Mouse (Mus musculus): ENCODE results near the gene Rnf43.

Rnf43 gene

DNA sequence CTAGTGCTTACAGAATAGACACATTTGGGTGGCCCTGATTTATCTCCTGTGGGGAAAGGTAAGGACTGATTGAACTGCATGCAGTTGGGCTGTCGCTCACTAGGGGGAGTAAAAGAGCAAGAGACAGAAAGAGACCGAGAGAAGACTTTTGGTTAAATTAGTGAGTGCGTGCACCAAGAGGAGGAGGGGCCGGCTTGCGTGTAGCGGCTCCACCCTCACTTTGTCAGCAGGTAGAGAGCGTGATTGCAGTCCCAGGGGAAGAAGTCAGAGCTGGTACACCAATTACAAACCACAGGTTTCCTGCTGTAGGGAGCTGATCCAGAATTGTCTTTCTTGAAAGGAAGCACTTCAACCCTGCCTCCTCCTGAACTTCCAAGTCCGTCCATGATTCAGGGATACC lies at the start of gene Rnf43:
TSS of gene Rnf43 (plus strand) at position 316 of the 400 bp plus-strand sequence.
- DNase-seq (ENCODE audit: low read depth, low spot score): peak; percentile 86

DNA sequence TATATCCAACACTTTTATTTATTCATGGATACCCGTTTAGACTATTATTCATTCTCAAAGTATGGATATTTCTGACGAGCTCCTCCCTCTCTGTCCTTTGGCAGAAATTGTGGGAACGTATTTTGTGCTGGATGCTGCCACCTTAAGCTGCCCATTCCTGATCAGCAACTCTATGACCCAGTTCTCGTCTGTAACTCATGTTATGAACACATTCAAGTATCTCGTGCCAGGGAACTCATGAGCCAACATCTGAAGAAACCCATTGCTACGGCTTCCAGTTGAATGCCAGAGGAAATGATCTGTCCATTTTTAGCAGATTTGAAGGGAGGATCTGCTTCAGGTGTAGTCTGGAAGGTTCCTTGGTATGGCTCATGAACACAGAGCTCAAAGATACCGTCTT lies 48.5 kb upstream of the Rnf43 start:
- DNase-seq (ENCODE audit: low read depth, low spot score): no peak

DNA sequence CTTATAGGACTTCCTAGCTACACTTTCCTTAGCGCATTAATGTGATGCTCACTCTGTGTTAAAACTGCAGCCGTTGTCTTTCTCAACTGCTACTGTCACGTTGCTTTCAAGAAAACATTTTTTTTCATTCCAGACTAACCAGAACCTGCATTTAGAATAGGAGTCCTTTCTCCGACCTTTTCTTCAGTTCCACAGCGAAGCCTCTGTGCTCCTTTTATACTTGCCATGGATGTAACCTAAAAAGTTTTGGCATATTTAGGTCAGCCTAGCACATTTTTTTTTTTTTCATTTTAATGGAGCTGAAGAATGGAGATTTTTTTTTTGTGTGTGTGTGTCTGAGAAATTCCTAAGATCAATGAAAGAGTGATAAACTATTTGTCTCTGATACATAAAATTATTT lies 47.0 kb upstream of the Rnf43 start:
- no peak for DNase-seq (ENCODE audit: low read depth, low spot score)

DNA sequence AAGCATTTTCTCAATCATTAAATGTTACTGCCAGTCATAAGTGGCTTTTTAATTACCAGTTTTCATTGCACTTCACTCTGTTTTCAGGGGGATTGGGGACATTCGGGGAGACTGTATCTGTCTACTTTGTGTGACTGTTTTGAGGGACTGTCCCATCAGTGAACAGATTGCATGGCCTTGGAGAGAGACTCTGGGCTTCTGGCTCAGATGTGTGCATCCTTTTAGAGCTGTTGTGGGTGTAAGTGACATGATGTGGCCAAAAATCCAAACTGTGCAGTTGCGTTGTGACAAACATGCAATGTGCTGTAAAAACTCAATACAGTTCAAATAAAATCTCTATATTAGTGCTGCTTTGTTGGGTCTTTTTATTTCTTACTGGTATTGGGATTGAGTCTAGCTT lies 46.6 kb upstream of the Rnf43 start:
- no peak for DNase-seq (ENCODE audit: low read depth, low spot score)

DNA sequence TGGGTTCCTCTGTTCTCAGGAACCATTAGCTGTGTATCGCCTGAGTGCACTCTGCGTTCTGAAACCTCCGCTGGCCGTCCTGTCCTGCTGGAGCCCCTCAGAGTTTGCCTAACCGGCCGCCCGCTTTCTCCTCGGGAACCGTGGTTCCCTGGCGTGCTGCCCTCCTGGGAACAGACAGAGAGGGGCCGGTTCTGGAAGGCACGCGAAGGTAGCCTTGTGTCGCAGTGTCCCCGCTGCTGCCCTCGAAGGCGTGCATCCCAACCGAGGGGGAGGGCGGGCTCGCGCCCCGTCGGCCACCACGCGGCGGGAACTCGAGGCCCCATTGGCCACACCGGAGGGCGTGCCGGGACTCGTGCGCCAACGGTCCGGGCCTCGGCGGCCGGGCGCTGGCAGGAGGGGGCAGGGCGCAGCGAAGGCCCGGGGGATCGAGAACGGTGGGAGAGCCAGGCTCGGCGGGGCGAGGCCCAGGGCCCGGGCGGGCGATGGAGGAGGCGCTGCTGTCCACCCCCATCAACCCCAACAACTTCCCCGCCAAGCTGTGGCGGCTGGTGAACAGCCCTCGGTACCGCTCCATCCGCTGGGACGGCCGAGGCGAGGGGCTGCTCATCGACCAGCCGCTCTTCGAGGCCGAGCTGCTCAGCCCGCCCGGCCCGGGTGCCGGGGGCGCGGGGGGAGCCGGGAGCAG lies 45.6 kb upstream of the Rnf43 start, which contains the start of gene Hsf5:
TSS of gene Hsf5 (plus strand) at position 375 of the 685 bp plus-strand sequence.
- DNase-seq (ENCODE audit: low read depth, low spot score): no peak

DNA sequence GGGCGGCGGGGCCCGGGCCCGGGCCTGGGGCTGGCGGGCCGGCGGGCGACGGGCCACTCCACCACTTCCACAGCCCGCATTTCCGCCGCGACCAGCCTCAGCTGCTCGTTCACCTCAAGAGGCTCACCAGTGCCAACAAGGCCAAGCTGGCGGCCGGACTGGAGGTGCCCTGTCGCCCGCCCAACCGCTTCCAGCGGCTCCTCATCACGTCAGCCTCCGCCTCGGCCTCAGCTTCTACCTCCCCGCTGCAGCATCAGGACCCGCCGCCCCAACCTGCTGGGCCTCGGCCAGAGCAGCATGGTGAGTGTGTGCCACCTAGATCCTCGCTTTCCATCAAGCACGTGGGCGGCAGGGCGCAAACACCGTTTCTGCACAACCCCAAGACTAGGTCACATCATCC lies 44.9 kb upstream of the Rnf43 start:
- DNase-seq (ENCODE audit: low read depth, low spot score): no peak

DNA sequence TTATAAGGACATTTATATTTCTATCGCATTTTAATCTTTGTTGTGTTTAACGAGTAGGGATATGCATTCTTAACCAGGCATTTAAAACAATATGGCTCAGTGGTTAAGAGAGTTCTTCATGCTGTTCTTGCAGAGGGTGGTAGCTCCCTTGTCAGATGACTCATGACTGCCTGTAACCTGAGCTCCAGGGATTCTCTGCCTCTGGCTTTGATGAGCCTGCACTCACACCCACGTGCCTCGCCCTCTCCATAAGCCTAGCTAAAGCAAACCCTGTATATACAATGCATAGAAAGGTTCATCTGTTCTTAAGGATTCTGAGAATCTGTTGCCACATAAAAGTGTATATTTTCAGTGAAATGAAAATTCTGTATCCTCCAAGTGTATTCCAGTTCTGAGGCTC lies 39.4 kb upstream of the Rnf43 start:
- no peak for DNase-seq (ENCODE audit: low read depth, low spot score)

DNA sequence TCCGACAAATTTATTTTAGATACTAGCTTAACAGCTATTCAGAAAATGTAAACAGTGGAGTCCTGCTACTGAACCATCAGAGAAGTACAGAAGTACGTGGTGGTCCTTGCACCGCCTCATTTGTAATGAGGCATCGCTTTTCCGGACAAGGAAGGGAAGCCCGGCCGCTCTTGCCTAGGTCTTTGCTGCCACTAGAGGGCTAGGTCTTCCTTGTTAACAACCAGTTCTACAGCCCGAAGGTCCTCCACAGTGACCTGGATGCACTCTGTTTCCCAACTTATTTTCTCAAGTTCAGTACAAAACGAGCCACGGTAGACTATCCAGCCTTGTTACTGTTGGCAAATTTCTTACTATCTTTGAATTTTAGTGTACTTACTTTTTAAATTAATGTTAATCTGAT lies 32.7 kb upstream of the Rnf43 start:
- peak; percentile 52 for DNase-seq (ENCODE audit: low read depth, low spot score)

DNA sequence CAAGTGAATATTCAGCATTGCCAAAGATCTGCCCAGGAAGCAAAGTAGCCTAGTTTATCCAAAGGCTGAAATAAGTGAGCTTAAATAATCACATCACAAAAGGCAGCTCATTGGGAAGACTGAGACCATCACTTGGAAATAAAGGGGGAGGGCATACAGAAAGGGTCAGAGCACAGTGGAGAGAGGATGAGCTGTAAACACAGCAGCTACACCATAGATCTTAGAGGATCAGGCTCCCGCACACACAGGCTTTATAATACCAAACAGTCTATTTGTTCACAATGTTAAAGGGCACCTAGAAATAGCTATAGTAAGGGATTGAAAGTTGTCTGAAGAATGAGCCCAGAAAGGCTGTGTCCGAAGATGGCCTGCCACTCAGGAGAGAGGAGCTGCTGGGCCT lies 23.7 kb upstream of the Rnf43 start:
- no peak for DNase-seq (ENCODE audit: low read depth, low spot score)

DNA sequence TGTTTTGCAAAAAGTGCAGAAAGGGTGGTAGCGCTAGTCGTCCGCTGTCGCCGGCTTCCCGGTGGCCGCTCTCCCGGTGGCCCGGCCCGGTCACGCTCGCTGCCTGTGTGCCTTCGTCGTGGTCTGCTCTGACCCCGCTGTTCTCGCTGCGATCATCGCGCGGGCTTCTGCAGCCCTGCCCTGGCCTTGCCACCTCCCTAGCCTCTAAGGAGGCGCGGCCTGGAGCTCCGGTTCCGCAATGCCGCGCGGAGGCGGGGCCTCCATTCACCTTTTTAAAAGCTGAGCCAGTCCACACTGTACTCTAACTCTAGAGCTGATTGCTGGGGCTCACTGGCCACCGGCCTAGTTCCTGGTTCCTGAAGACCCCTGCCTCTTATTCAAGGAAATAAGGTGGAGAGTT lies 23.3 kb upstream of the Rnf43 start:
- DNase-seq (ENCODE audit: low read depth, low spot score): peak; percentile 64

DNA sequence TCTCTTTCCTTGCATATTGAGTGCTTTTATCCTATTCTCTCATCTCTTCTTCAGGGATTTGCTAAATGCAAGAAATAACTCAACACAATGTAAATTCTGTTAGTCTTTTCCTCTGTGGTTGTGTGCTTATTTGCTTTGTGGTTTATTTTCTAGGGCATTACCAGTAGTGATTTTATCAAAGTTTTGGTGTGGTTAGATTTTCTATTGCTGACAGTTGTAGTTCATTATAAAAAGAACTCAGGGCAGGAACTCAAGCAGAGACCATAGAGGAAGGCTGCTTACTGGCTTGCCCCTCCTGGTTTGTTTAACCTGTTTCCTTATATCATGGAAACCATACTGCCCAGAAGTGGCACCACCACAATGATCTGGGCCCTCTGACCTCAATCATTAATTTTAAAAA lies 19.7 kb upstream of the Rnf43 start:
- DNase-seq (ENCODE audit: low read depth, low spot score): no peak

DNA sequence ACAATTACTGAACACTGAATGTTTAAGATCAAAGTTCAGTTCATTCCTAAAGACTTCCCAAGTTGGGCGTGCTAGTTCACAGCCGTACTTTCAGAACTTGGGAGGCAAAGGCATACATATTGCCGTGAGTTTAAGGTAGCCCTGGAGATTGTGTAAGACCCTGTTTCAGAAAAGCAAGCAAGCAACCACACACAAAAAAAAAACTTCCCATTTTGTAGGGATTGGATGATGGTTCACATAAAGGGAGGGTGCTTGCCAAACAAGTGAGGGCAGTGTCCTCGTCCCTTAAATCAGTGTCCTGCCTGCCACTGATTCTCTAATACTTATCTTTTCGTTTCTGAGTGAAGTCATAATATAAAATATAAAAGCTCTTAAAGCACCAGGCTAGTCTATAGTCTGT lies 7.8 kb upstream of the Rnf43 start:
- DNase-seq (ENCODE audit: low read depth, low spot score): no peak

DNA sequence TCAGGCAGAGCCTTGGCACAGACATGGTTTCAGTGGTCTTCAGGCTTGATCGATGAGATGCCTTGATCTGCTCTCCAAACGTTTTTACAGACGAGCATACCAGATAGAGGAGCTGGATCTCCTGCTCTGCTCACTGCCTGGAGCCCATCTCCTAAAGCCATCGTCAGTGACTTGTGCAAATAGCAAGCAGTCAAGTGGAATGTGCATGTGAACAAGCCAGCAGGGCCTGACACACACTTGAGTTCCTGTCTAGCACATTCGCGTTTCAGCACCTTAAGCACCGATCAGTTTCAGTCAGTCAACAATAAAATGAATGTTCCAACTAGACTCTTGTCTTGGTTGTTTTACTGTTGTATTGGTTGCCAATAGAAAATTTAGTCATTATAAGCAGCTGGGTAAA lies 3.3 kb upstream of the Rnf43 start:
- DNase-seq (ENCODE audit: low read depth, low spot score): no peak

DNA sequence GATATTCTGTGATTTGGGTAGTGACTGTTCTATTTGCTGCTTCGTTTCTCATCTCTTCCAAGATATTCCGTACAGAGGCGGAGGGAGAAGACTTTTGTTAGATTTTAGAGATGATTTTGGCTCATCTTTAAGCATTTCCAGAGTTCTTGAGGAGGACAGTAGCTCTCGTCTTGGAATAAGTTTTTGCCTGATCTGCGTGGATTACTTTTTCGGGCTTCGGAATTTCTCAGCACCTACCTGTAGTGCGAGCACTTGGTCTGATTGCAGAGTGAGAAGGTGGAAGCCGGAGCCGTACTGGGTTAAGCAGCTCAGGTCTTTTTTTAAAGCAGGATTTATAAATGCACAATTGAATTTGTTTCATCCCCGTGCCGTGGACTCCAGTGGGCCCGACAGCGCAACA lies 300 bp downstream of the Rnf43 start:
- no peak for DNase-seq (ENCODE audit: low read depth, low spot score)

DNA sequence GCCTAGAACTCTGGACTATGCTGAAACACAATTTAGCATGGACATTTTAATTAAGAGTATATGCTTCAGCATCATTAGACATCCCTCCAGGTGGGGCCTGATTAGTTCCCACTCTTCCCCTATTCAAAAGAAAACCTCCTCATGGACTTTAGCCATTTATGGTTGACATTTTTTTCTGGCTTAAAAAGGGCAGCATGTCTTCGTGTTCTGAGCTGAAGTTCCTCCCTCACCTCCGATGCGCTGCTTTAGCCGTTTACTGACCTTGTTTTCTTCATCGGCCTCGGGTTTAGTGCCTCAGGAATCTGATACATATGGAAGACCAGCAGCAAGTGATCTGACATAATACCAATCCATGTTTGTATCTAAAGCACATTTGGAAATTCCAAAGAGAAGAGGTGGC lies 1.4 kb downstream of the Rnf43 start:
- no peak for DNase-seq (ENCODE audit: low read depth, low spot score)

DNA sequence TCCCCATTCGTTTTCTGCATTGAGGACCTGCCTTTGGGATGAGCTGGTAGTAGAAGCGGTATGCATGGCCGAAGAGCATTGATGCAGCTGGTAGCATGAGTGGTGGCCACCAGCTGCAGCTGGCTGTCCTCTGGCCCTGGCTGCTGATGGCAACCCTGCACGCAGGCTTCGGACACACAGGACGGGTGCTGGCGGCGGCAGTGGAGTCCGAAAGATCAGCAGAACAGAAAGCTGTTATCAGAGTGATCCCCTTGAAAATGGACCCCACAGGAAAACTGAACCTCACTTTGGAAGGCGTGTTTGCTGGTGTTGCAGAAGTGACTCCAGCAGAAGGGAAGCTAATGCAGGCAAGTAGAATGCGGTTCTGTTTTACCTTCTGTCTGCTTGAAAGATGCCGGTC lies 2.0 kb downstream of the Rnf43 start:
- DNase-seq (ENCODE audit: low read depth, low spot score): no peak

DNA sequence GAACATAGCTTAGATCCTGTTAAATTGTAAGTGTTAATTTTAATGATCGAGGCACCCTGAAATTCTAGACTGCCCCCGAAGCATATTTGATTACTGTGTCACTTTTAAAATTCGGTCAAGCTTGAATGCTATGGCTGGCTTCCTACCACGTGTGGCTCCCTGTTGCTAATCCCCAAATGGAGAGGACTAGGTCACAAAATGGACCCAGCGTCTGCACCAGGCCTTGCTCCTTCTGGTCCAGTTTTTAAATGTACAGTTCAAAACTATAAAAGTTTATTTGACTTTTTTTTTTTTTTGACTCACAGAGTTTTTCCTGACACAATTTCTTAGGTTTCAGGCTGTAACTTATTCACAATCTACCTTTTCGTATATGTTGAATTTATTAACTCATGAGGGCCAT lies 2.7 kb downstream of the Rnf43 start:
- no peak for DNase-seq (ENCODE audit: low read depth, low spot score)

DNA sequence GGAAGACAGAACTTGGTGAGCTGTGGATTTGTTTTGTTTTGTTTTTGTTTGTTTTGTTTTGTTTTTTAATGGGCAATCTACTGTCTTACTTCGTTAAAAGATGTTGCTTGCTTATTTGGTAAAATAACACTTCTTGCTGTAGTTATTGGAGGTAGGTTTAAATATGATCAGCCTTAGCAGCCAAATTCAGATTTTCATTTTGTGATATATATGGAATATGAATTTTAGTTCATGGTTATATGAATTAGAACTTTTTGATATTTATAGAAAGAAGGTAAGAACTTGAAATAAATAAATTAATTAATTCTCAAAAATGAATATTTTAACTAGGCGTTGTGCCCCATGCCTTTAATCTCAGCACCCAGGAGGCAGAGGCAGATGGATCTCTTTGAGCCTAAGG lies 3.1 kb downstream of the Rnf43 start:
- no peak for DNase-seq (ENCODE audit: low read depth, low spot score)

DNA sequence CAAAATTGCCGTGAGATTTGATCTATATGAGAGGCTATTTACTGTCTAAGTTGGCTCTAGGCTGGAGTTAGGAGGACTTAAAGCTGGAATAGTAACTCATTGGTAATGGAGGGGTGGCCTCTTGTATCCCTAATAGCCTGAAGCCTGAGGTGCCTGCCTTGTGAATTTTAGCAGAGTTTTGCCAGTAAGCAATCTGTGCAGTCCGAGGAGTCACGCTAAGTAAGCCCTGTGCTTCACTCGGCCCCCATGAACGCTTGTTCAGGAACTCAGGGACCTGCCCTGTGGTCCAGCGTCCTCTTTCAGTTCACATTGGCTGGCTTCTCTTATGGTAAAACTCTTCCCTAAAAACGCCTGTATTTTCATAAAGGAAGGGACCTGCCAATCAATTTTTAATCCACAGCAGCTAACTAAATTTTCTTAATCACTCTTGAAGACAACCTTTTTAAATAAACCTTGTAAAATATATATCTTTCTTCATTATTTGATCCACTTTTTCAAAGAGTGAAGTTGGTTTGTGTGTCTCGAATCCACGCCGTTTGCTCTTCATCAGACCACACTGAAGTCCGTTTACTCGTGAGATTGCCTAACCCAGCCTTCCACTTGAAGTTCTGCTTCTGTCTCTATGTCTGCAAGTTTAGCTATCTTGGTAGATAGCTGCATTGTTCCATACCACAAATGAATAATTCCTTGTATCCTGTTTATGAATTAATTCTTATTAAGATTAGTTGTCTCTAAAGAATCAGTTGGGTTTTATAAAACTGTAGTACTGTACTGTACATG lies 3.9 kb downstream of the Rnf43 start:
- DNase-seq (ENCODE audit: low read depth, low spot score): no peak

DNA sequence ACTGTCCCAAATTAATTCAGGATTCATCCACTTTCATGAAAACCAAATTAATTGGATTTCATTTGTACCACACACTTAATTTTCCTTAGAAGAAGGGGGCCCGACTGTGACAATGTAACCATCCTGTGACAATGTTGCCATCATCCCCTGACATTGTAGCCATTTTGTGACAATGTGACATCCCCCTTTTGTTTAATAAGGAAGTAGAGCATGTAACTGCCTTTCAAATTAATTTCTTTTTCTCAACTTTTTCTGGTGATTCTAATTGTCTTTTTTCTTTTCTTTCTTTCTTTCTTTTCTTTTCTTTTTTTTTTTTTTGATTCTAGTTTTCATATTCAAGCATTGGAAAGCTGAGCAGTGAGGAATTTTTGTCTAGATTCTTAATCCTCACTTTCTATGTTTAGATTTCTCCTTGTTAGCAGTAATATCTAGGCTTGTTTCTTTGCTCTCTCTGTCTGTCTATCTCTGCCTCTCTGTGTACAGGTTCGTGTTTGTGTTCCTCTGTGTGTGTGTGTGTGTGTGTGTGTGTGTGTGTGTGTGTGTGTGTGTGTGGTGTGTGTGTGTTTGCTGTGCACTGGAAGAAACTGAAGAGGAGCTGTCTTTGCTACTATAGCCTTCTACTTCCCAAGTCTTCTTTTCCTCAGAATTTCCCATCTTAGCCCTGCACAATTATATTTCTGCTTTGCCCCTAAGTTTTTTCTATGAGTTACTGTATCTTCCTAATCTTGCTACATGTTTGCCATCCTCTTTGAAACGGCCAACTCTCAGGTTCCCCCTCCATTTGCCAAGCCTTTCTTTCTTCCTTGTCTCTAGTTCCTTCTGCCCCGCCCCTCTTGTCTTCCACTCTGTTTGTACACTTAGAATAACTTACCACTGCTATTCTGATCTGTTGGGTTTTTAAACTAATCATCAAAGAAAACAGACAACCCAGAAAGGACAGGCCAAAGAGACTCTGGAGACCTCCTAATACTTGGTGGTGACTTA lies 4.9 kb downstream of the Rnf43 start:
- no peak for DNase-seq (ENCODE audit: low read depth, low spot score)

DNA sequence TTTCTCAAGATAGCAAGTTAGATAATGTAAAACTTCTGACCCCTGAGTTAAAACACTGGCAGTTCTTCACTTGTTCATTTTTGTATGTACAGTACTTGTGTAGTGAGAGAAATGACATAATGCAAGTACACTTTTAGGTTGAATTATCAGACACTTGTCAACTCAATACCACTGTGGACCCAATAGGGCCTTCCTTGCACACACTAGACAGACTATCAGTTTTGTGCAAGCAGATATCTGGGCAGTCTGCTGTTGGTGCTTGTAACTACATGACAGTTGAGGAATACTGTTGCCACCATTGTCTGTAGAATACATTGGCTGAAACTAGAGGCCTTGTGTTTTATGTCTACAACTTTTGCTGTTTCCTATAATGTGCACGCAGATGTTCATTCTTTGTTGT lies 10.8 kb downstream of the Rnf43 start:
- DNase-seq (ENCODE audit: low read depth, low spot score): no peak

DNA sequence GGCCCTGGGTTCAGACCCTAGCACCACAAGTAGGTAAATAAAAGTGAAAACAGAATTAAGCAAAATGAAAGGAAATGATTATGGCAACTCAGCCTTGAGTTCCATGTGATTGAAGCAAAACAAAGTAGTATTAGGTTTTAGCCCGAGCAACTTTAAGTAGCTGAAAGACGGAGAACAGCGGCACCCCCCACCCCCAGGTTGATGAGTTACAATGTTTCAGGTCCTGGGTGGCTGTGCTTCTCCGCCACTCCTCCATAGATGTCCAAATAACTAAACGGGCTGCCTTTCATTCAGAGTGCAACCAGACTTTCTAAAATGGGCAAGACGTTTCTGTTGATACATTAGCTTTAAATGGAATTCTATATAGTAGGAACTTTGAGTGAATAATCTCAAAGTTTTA lies 13.1 kb downstream of the Rnf43 start:
- DNase-seq (ENCODE audit: low read depth, low spot score): no peak

All from mesoderm, embryonic 11.5 days (tissue).